Mouse (Mus musculus) layer of hippocampus, adult 2 months (tissue): ENCODE results near the gene Pdzd7. TPM values are rescaled to one million over a fixed set of nuclear protein-coding genes. Genes with fewer than 3 reads are reported as not detected.
A peak's percentile ranks its signal among the peaks of the same experiment; 100 is the strongest.

ENCODE experiments used
- DNase-seq, 2 experiments: peaks; one replicate each; pipeline ENCODE4 v3.0.0; 2022; ENCODE audit warnings: low spot score in 2 of 2
- H3K27ac ChIP-seq: fragments of 200-600 bp; 2 replicates; pipeline ENCODE4 v1.8.1; 2022
- H3K4me3 ChIP-seq: fragments of 200-600 bp; 2 replicates; pipeline ENCODE4 v1.8.1; 2022; ENCODE audit warnings: mild to moderate bottlenecking
- CTCF ChIP-seq: fragments of 200-600 bp; conservative IDR thresholded peaks from 2 replicates; pipeline ENCODE4 v1.8.1; 2022; ENCODE audit warnings: antibody characterized with exemption, mild to moderate bottlenecking, moderate library complexity
- total RNA-seq, 2 experiments: library from RNA; stranded (reverse); gene quantifications; 2 replicates each; pipeline ENCODE4 v1.2.3; 2021

Pdzd7 gene
- total RNA-seq, 2 experiments from 2014 or later, result 2.1 to 3.3 TPM

GRCm38 (mm10) chr19:45032570-45033332 lies 12.8 kb downstream of the Pdzd7 start:
- no peak for DNase-seq
- Histone ChIP-seq H3K4me3 (no peak overlapping the region), H3K27ac (no peak overlapping the region)
- TF ChIP-seq CTCF, result peak; percentile 66

GRCm38 (mm10) chr19:45031780-45032179 lies 13.7 kb downstream of the Pdzd7 start:
- DNase-seq, result peak; percentile 74 to 81
- TF ChIP-seq CTCF, result peak; percentile 93
- Histone ChIP-seq H3K27ac (peak overlapping the region; percentile 58; the same call in 1 of the 2 replicates), H3K4me3 (no peak overlapping the region)

- H3K27ac ChIP-seq, result peak overlapping the region; percentile 68
- H3K4me3 ChIP-seq, result peak overlapping the region; percentile 45
Observed at GRCm38 (mm10) chr19:45030746-45031693, 14.5 kb downstream of the Pdzd7 start.

GRCm38 (mm10) chr19:45030111-45030510 lies 15.4 kb downstream of the Pdzd7 start:
- peak in 1 of 2 experiments; percentile 64 for DNase-seq

More at GRCm38 (mm10) chr19:45030746-45031693, 14.5 kb downstream of the Pdzd7 start:
- peak; percentile 79 to 82 for DNase-seq
- TF ChIP-seq CTCF, result peak; percentile 86

GRCm38 (mm10) chr19:45029571-45029970 lies 15.9 kb downstream of the Pdzd7 start:
- Histone ChIP-seq H3K4me3 (no peak overlapping the region), H3K27ac (peak overlapping the region; percentile 82; the same call in 1 of the 2 replicates)
- no peak for DNase-seq
- TF ChIP-seq CTCF, result no peak

More at GRCm38 (mm10) chr19:45030111-45030510, 15.4 kb downstream of the Pdzd7 start:
- H3K4me3 ChIP-seq, result no peak overlapping the region
- peak; percentile 78 for TF ChIP-seq CTCF
- H3K27ac ChIP-seq, result peak overlapping the region; percentile 68

GRCm38 (mm10) chr19:45028746-45029145 lies 16.8 kb downstream of the Pdzd7 start:
- TF ChIP-seq CTCF, result no peak
- Histone ChIP-seq H3K27ac (peak overlapping the region; percentile 82; the same call in 1 of the 2 replicates), H3K4me3 (no peak overlapping the region)
- DNase-seq, result no peak

GRCm38 (mm10) chr19:45027848-45028247 lies 17.7 kb downstream of the Pdzd7 start:
- DNase-seq, result no peak
- Histone ChIP-seq H3K4me3 (no peak overlapping the region), H3K27ac (peak overlapping the region; percentile 82)
- TF ChIP-seq CTCF, result no peak

- Histone ChIP-seq H3K27ac (peak overlapping the region; percentile 82), H3K4me3 (no peak overlapping the region)
- no peak for TF ChIP-seq CTCF
- DNase-seq, result no peak
Observed at GRCm38 (mm10) chr19:45026958-45027670, 18.4 kb downstream of the Pdzd7 start.

- peak overlapping the region; percentile 82; the same call in 1 of the 2 replicates for H3K27ac ChIP-seq
- no peak overlapping the region for H3K4me3 ChIP-seq
- no peak for DNase-seq
- no peak for TF ChIP-seq CTCF
Observed at GRCm38 (mm10) chr19:45025937-45026568, 19.5 kb downstream of the Pdzd7 start.

- Histone ChIP-seq H3K4me3 (no peak overlapping the region), H3K27ac (no peak overlapping the region)
- DNase-seq, result no peak
- no peak for TF ChIP-seq CTCF
Observed at GRCm38 (mm10) chr19:45024775-45025174, 20.7 kb downstream of the Pdzd7 start.

- H3K4me3 ChIP-seq, result no peak overlapping the region
- no peak overlapping the region for H3K27ac ChIP-seq
- TF ChIP-seq CTCF, result no peak
- DNase-seq, result no peak
Observed at GRCm38 (mm10) chr19:45023993-45024392, 21.5 kb downstream of the Pdzd7 start.

GRCm38 (mm10) chr19:45021362-45021761 lies 24.2 kb downstream of the Pdzd7 start:
- no peak for DNase-seq
- H3K4me3 ChIP-seq, result no peak overlapping the region
- no peak overlapping the region for H3K27ac ChIP-seq
- no peak for TF ChIP-seq CTCF
